Mouse (Mus musculus): Measurements from ENCODE around the gene Gm20807. TPM values are rescaled to one million over a fixed set of nuclear protein-coding genes. Genes with fewer than 3 reads are reported as not detected.
"Not testable (repeated sequence)": the region's sequence is repeated elsewhere in the genome, so short reads cannot be mapped to it uniquely, and the experiment has no call there.

The Gm20807 gene
- not detected for total RNA-seq (2021)
- long read RNA-seq, experiment 1 = 0 reads
- long read RNA-seq, experiment 2 = 0 reads

- intact Hi-C loops (cut with DNase I); DNase-seq: not testable (repeated sequence)
Measured at GRCm38 (mm10) chrY:13042591-13042990, at the start of gene Gm20807. Gene Gm20807 (plus strand): TSS chrY:13042891.

Other genes with a start within 250 kb of the Gm20807 start
- not detected for gene Gm21891, start 90.6 kb downstream of the Gm20807 start, total RNA-seq (2021)
- not detected for gene Gm21425, start 119.1 kb downstream of the Gm20807 start, total RNA-seq (2021)
- not detected for gene Gm21828, start 181.0 kb downstream of the Gm20807 start, total RNA-seq (2021)
- gene Gm21440, start 209.5 kb downstream of the Gm20807 start, total RNA-seq (2021) = not detected
- gene Gm21454, start 209.6 kb downstream of the Gm20807 start, total RNA-seq (2021) = not detected